Mouse (Mus musculus) telencephalon, adult 2 months (tissue): ENCODE results near the gene Scml4.
A peak's percentile ranks its signal among the peaks of the same experiment; 100 is the strongest.

Source experiments
- DNase-seq: peaks from one replicate; pipeline ENCODE4 v3.0.0-alpha.2; 2011; ENCODE audit warnings: low read depth, low spot score

The Scml4 gene

DNA sequence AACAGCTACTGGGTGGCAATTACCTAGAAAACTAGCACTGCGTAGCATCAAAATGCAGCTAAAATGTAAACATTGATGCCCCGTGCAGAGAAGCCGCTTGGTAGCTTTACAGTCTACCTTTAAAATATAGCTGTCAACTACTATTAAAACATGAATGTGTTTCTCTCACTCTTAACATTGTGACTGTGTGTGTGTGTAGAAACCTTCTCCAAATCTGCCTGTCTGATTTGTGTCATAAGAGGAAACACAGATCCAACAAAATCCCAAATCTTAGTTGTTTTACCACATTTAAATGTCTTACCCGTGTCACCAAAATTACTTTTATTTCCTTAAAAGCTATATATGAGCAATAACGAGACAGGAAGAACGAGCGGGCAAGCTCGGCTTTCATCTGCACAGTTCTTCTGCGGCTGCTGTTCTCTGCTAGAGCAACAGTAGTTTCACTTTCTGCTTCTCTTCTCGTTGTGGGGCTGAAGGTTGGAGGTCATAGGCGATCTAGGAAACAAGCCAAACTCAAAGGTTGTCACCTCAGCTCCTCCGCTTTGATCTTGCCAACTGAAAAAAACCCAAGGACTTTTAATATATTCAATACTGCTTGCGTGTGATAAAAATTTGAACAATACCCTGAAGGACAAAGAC, 2.1 kb downstream of the Scml4 start:
- no peak for DNase-seq

- no peak for DNase-seq
These were observed 2.6 kb downstream of the Scml4 start for GRCm38 (mm10) chr10:42862806-42863205.

DNA sequence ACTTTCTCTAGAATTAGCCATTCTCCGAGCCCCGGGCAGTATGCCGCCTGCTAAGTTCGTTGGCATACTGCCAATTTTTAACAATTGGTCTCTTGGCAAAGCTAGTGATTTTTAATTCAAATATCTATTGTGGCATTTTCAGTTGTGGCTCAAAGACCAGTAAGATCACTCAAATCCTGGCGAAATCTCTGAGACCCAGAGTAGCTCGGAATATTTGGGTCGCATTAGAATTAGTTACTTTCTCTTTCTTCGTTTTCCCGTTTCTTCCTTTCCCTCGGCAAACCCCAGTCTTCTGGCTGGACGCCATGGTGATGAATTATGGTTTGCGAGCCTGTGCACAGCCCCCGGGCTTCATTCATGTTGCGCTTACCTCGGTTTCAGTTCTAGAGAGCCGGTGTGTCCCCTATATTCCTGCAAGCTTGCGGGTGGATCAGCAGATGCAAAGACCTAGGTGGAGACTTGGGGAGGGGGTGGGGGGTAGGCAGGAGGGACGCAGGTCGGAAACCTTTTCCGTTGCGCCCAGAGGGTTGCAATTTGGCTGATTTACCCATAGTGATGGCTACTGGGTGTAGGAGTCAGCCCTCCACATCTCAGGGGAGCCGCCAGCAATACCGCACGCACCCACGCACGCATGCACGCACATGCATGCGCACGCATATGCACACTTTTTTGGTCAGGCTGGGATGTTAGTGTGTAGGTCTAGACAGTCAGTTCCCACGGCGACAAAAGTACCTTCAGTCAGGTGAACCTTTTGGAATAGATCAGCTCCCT, 3.6 kb downstream of the Scml4 start:
- peak; percentile 57 for DNase-seq

GRCm38 (mm10) chr10:42864696-42865095, 4.5 kb downstream of the Scml4 start:
- DNase-seq, result no peak

- DNase-seq, result no peak
These were observed 8.2 kb downstream of the Scml4 start for GRCm38 (mm10) chr10:42868416-42868815.

GRCm38 (mm10) chr10:42869467-42869866, 9.3 kb downstream of the Scml4 start:
- DNase-seq, result no peak

GRCm38 (mm10) chr10:42872269-42873010, 12.3 kb downstream of the Scml4 start:
- no peak for DNase-seq

- no peak for DNase-seq
These were observed 13.0 kb downstream of the Scml4 start for GRCm38 (mm10) chr10:42873077-42873595.

DNA sequence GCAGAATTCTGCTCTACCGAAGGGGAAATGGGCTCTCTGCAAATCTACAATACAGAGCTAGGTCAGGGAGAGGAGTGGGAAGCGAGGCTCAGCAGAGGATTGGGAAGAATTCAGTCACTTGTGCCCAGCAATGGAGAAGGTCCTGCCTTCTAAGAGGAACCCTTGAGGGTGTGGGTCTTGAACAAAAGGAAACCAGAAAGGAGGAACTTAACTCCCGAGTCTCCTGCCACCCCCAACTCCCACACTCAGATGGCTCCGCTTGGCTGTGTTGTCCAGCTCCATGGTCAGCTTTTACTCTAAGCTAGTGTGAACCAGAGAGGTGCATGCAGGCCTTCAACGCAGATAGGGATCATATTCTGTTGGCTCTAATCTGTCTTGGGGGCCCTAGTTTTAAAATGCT, 16.0 kb downstream of the Scml4 start:
- DNase-seq, result no peak

GRCm38 (mm10) chr10:42879269-42879681, 19.1 kb downstream of the Scml4 start:
- no peak for DNase-seq

- DNase-seq, result no peak
These were observed 19.5 kb downstream of the Scml4 start for GRCm38 (mm10) chr10:42879682-42880081.

- DNase-seq, result no peak
These were observed 26.9 kb downstream of the Scml4 start for GRCm38 (mm10) chr10:42887040-42887439.

- no peak for DNase-seq
These were observed 28.1 kb downstream of the Scml4 start for GRCm38 (mm10) chr10:42888241-42888640.

DNA sequence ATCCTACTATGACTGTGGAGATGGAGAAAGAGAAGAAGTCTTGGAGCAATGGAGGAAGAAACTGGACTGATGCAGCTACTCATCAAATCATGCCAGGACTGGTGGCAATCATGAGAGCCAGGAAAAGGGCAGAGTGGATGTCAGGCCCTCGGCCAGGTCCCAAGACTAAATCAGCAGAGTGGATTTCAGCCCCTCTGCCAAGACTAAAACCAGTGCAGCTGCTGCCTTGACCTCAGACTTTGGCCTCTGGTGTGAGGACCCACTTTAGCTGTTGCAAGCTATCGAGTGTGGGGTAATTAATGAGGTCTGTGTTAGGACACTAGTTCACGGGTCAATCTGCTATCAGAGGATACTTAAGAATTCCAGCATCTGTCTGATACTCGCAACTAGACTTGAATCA, 30.2 kb downstream of the Scml4 start:
- DNase-seq, result no peak

GRCm38 (mm10) chr10:42892250-42892649, 32.1 kb downstream of the Scml4 start:
- no peak for DNase-seq

GRCm38 (mm10) chr10:42892987-42893386, 32.8 kb downstream of the Scml4 start:
- DNase-seq, result no peak

GRCm38 (mm10) chr10:42893857-42894256, 33.7 kb downstream of the Scml4 start:
- DNase-seq, result no peak

- no peak for DNase-seq
These were observed 34.1 kb downstream of the Scml4 start for GRCm38 (mm10) chr10:42894263-42894662.

DNA sequence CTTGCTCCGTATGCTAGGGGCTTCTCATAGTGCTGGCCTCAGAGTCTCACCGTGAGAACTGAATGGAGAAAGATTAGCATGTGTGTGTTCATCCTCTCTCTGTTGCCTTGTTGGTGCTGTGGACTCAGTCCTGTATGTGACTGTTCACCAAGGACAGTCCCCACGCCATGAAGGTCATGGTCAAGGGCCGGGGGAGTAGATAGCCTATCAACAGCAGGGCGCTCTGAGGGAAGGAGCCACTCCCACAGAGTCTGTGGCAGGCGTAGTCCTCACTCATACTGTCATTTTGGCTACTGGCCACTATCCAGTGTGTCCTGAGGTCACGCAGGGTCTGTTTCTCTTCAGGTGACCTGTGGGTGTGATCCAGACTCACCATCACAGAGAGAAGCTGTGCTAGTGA, 34.5 kb downstream of the Scml4 start:
- no peak for DNase-seq

DNA sequence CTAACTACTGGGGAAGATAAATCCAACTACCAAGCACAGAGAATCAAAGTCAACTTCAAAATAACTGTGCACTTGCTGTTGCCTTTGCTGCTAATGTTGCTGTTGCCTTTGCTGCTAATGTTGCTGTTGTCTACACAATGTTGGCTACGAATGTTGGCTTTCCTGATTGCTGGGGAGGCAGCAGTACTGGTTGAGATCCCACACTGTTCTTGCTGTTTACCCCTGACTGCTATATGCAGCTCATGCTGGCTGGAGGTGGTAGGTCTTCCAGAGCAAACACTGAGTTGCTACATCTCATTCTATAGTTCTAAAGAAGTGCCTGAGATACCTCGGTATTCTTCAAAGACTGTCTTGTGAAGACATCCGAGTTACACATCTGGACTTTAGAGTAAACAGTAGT, 36.5 kb downstream of the Scml4 start:
- DNase-seq, result no peak

- DNase-seq, result no peak
These were observed 37.0 kb downstream of the Scml4 start for GRCm38 (mm10) chr10:42897166-42897565.

DNA sequence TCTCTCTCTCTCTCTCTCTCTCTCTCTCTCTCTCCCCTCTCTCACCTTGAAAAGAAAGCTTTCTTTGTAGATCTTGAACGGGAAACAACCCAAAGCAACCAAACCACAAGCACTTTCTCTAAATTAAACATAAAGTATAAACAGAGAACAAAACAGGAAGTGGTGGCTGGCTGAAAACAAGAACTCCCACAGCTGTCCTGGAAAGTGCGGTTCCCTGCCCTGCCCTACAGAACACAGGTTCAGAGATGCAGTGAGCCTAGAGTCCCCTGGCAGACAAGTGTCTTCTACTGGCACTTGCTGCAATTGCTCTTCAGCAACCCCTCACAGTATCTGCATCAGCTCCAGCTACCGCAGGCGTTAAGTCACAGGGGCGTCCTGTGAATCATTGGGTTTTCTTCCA, 37.5 kb downstream of the Scml4 start:
- no peak for DNase-seq
